Comparison of ENCODE assay signal across 19 mouse cellular contexts in genomic region chrX:42107137-42107536, GRCm38 (mm10). TPM values are rescaled to one million over a fixed set of nuclear protein-coding genes. Genes with fewer than 3 reads are reported as not detected.
DNase-seq lines count a peak whose midpoint lies in the region; ATAC-seq and TF ChIP-seq lines count a peak whose summit lies in the region.
"Had no signal": no experiment of that assay in that cellular context is flagged by ENCODE, and none has a peak within 500 bp of the region (broad histone marks: within the 10 kb centered on the region; RNA-seq: fewer than 3 reads in every experiment).

No protein-coding gene starts in this region.

- H3K27me3 ChIP-seq in kidney, adult 2 months (replicated peaks; ENCODE audit: control insufficient read depth, insufficient read depth, low read length): no peaks in the 10 kb centered on the region
- no peaks in the 10 kb centered on the region for H3K27me3 ChIP-seq in kidney, embryonic 15.5 days
- no peaks in the 10 kb centered on the region for H3K27me3 ChIP-seq in midbrain, embryonic 15.5 days (replicated peaks)
- H3K27me3 ChIP-seq in heart, embryonic 10.5 days (ENCODE audit: insufficient read depth, poor library complexity, severe bottlenecking): no peaks in the 10 kb centered on the region
- H3K27me3 ChIP-seq: hindbrain, embryonic 15.5 days; intestine, embryonic 15.5 days; neural tube, embryonic 15.5 days had no signal

- H3K9me3 ChIP-seq in kidney, embryonic 15.5 days (replicated peaks): no peaks in the 10 kb centered on the region
- H3K9me3 ChIP-seq in midbrain, embryonic 15.5 days: no peaks in the 10 kb centered on the region
- H3K9me3 ChIP-seq in heart, embryonic 10.5 days: no peaks in the 10 kb centered on the region
- H3K9me3 ChIP-seq: hindbrain, embryonic 15.5 days; intestine, embryonic 15.5 days; neural tube, embryonic 15.5 days had no signal

- ATAC-seq in kidney, embryonic 15.5 days (replicated peaks; ENCODE audit: low FRiP score): no peak
- no peak for ATAC-seq in midbrain, embryonic 15.5 days (replicated peaks)
- ATAC-seq: forebrain, embryonic 14.5 days; intestine, embryonic 15.5 days had no signal

- DNase-seq in kidney, adult 2 months: peak; percentile 24
- peak; percentile 13 for DNase-seq in lung, postnatal 25 days (ENCODE audit: low spot score)
- DNase-seq in lung, postnatal 4 days: no peak
- DNase-seq in adrenal gland, postnatal 10 days: peak; percentile 5
- DNase-seq in skeletal muscle tissue, adult 2 months (ENCODE audit: low read depth, low spot score): peak; percentile 3
- no peak for DNase-seq in heart, embryonic 10.5 days (ENCODE audit: low spot score)
- DNase-seq: cerebellum, adult 18-20 months; gastrocnemius, adult 2 months; right cerebral cortex, adult 18-20 months; right cerebral cortex, postnatal 4 days; thymus, adult 2 months; thymus, postnatal 4 days had no signal

- TF ChIP-seq CTCF in kidney, adult 2 months (conservative IDR thresholded peaks at IDR 0.05; ENCODE audit: insufficient read depth, insufficient read length, low read depth, low read length): no peak

- 44% methylated on average over 6 of the region's 6 CpGs for WGBS in kidney, adult 2 months
- 91% methylated on average over 6 of the region's 6 CpGs for WGBS in kidney, embryonic 15.5 days
- WGBS in midbrain, embryonic 15.5 days: 93% methylated on average over 6 of the region's 6 CpGs
- WGBS in heart, embryonic 10.5 days: 87% methylated on average over 6 of the region's 6 CpGs

- no peak overlapping the region for H3K27ac ChIP-seq in kidney, adult 2 months (ENCODE audit: insufficient read depth, low read depth, low read length)
- no peak overlapping the region for H3K27ac ChIP-seq in kidney, embryonic 15.5 days
- H3K27ac ChIP-seq in midbrain, embryonic 15.5 days: no peak overlapping the region
- no peak overlapping the region for H3K27ac ChIP-seq in heart, embryonic 10.5 days
- H3K27ac ChIP-seq: gastrocnemius, adult 2 months; hindbrain, embryonic 15.5 days; intestine, embryonic 15.5 days; neural tube, embryonic 15.5 days had no signal

- H3K4me3 ChIP-seq in kidney, adult 2 months (ENCODE audit: insufficient read depth, low read depth, low read length): no peak overlapping the region
- no peak overlapping the region for H3K4me3 ChIP-seq in kidney, embryonic 15.5 days (replicated peaks)
- H3K4me3 ChIP-seq in midbrain, embryonic 15.5 days: no peak overlapping the region
- H3K4me3 ChIP-seq in heart, embryonic 10.5 days: no peak overlapping the region
- H3K4me3 ChIP-seq: gastrocnemius, adult 2 months; hindbrain, embryonic 15.5 days; intestine, embryonic 15.5 days; neural tube, embryonic 15.5 days had no signal

- H3K4me2 ChIP-seq in kidney, embryonic 15.5 days: no peak overlapping the region
- no peak overlapping the region for H3K4me2 ChIP-seq in midbrain, embryonic 15.5 days
- H3K4me2 ChIP-seq: hindbrain, embryonic 15.5 days; intestine, embryonic 15.5 days; midbrain, embryonic 11.5 days; neural tube, embryonic 15.5 days had no signal

- H3K4me1 ChIP-seq in kidney, adult 2 months (ENCODE audit: control insufficient read depth, insufficient read depth, low read length): no peaks in the 10 kb centered on the region; the same call in 1 of the 2 replicates
- no peaks in the 10 kb centered on the region for H3K4me1 ChIP-seq in kidney, embryonic 15.5 days
- H3K4me1 ChIP-seq in midbrain, embryonic 15.5 days: no peaks in the 10 kb centered on the region
- no peaks in the 10 kb centered on the region for H3K4me1 ChIP-seq in heart, embryonic 10.5 days
- H3K4me1 ChIP-seq: hindbrain, embryonic 15.5 days; intestine, embryonic 15.5 days; neural tube, embryonic 15.5 days had no signal

- H3K9ac ChIP-seq in kidney, embryonic 15.5 days: no peak overlapping the region
- no peak overlapping the region for H3K9ac ChIP-seq in midbrain, embryonic 15.5 days
- H3K9ac ChIP-seq: hindbrain, embryonic 15.5 days; intestine, embryonic 15.5 days; neural tube, embryonic 15.5 days had no signal

- peaks cover 2% of the 10 kb centered on the region for H3K36me3 ChIP-seq in kidney, adult 2 months (ENCODE audit: control insufficient read depth, insufficient read depth, low read length)
- peaks cover 41% of the 10 kb centered on the region for H3K36me3 ChIP-seq in kidney, embryonic 15.5 days
- H3K36me3 ChIP-seq in midbrain, embryonic 15.5 days (replicated peaks): 0 out of 2 replicates have a peak, but pooled peaks cover 5% of the 10 kb centered on the region
- peaks cover 39% of the 10 kb centered on the region for H3K36me3 ChIP-seq in heart, embryonic 10.5 days

- no peak for TF ChIP-seq POLR2A in kidney, adult 2 months (IDR thresholded peaks at IDR 0.05; ENCODE audit: low read depth, low read length)

RNA-seq across cellular contexts. Expression of gene Stag2, which starts 42.0 kb away (rescaled TPM):
- polyA plus RNA-seq in kidney, adult 2 months (2012; rRNA removed): 6.8 and 8.8 TPM in 2 replicates
- polyA plus RNA-seq in kidney, embryonic 15.5 days (2015; fragmentation: Nextera tagmentation; extraction: Ambion mirVana): 41.9 and 47.1 TPM in 2 replicates
- 10 to 100 TPM; 80.8 to 85.3 TPM for total RNA-seq in adrenal gland, postnatal 10 days (2021)
- 18.2 and 18.7 TPM in 2 replicates for polyA plus RNA-seq in midbrain, embryonic 15.5 days (2015; fragmentation: Nextera tagmentation; extraction: Ambion mirVana)
- polyA plus RNA-seq in heart, embryonic 10.5 days (2016; fragmentation: Nextera tagmentation; extraction: Ambion mirVana): 35.0 and 39.6 TPM in 2 replicates

RNA-seq across cellular contexts. Expression of gene Xiap, which starts 47.7 kb away (rescaled TPM):
- polyA plus RNA-seq in kidney, adult 2 months (2012; rRNA removed): 7.4 and 10.5 TPM in 2 replicates
- polyA plus RNA-seq in kidney, embryonic 15.5 days (2015; fragmentation: Nextera tagmentation; extraction: Ambion mirVana): 13.9 and 16.5 TPM in 2 replicates
- 10 to 100 TPM; 55.9 to 60.1 TPM for total RNA-seq in adrenal gland, postnatal 10 days (2021)
- 10.5 and 11.6 TPM in 2 replicates for polyA plus RNA-seq in midbrain, embryonic 15.5 days (2015; fragmentation: Nextera tagmentation; extraction: Ambion mirVana)
- 8.8 and 10.5 TPM in 2 replicates for polyA plus RNA-seq in heart, embryonic 10.5 days (2016; fragmentation: Nextera tagmentation; extraction: Ambion mirVana)

Comparison
In these comparisons a context has a peak if more than half of its experiments do, and no peak if none do; other contexts are left out.
1. DNase-seq: peak in kidney, adult 2 months (single experiment), lung, postnatal 25 days (single experiment), adrenal gland, postnatal 10 days (single experiment) and skeletal muscle tissue, adult 2 months (single experiment); none in lung, postnatal 4 days (0 of 2) and heart, embryonic 10.5 days (single experiment).